Mouse (Mus musculus): ENCODE measurements at regions not wholly inside any gene's neighbourhood (a gene's known extent, or its start where the extent isn't known, plus 50 kb on each side); places are given as distances from the start of the nearest gene placed in this dataset.

GRCm38 (mm10) chr3:151057491-151057890 is 380.2 kb upstream of the Adgrl4 start:
- TF ChIP-seq FLI1 (IDR thresholded peaks at IDR 0.05; ENCODE audit: low read length) (no peak), GATA1 (IDR thresholded peaks at IDR 0.05; ENCODE audit: borderline replicate concordance, low read length) (no peak)

Measured in megakaryocyte, embryonic 14.5 days (primary cell).